Mouse (Mus musculus) heart, adult 2 months (tissue): ENCODE results near the gene Anxa7. TPM values are rescaled to one million over a fixed set of nuclear protein-coding genes. Genes with fewer than 3 reads are reported as not detected.

Experiments used
- DNase-seq, 2 experiments: peaks; one replicate each; pipeline ENCODE4 v3.0.0; 2021
- H3K27ac ChIP-seq: fragments of 200-600 bp; 2 replicates; pipeline ENCODE4 v1.8.1; 2022
- H3K27me3 ChIP-seq: fragments of 200-500 bp; 2 replicates; pipeline ENCODE4 v1.6.1; 2012; ENCODE audit warnings: mild to moderate bottlenecking, low read length, inconsistent platforms, mixed read lengths; ENCODE audit not compliant: control insufficient read depth, insufficient read depth
- H3K36me3 ChIP-seq: fragments of 200-500 bp; 2 replicates; pipeline ENCODE4 v1.6.1; 2012; ENCODE audit warnings: low read length, inconsistent platforms; ENCODE audit not compliant: control insufficient read depth, insufficient read depth
- H3K4me1 ChIP-seq: fragments of 200-500 bp; 2 replicates; pipeline ENCODE4 v1.6.1; 2011; ENCODE audit warnings: low read length; ENCODE audit not compliant: control insufficient read depth, insufficient read depth
- H3K4me3 ChIP-seq: fragments of 200-600 bp; 2 replicates; pipeline ENCODE4 v1.8.1; 2022
- H3K79me2 ChIP-seq: fragments of 200-500 bp; replicated peaks from 2 replicates; pipeline ENCODE4 v1.6.1; 2012; ENCODE audit warnings: mild to moderate bottlenecking, inconsistent platforms, low read length, moderate library complexity, mixed read lengths; ENCODE audit not compliant: control insufficient read depth, insufficient read depth
- H3K9ac ChIP-seq: fragments of 200-500 bp; 2 replicates; pipeline ENCODE4 v1.6.1; 2012; ENCODE audit warnings: low read depth, mild to moderate bottlenecking, control low read depth, inconsistent platforms, low read length, mixed read lengths
- CTCF ChIP-seq: fragments of 200-600 bp; IDR thresholded peaks from 2 replicates; pipeline ENCODE4 v1.8.1; 2022; ENCODE audit warnings: antibody characterized with exemption, mild to moderate bottlenecking, moderate library complexity
- EP300 ChIP-seq: fragments of 200-500 bp; IDR thresholded peaks from 2 replicates; pipeline ENCODE4 v1.6.1; 2011; ENCODE audit warnings: low read depth, low read length, control low read depth; ENCODE audit not compliant: insufficient read depth
- POLR2A ChIP-seq: fragments of 200-500 bp; IDR thresholded peaks from 2 replicates; pipeline ENCODE4 v1.6.1; 2011; ENCODE audit warnings: mild to moderate bottlenecking, low read depth, low read length, control low read depth; ENCODE audit not compliant: insufficient read depth
- WGBS: fragments of 180-500 bp; shearing (Covaris S2); methylation state at CpG from one replicate; pipeline ENCODE4 v1.1.7; 2018; 5-methylcytosine and 5-hydroxymethylcytosine counted together
- intact Hi-C: fragments of 180-260 bp; cut with DNase I; formaldehyde crosslinking; loops from one replicate; pipeline ENCODE4 v1.15.1; 2025
- long read RNA-seq: library from polyadenylated mRNA; stranded (forward); transcript quantifications from one replicate; pipeline ENCODE4 v2.0.0, GENCODE M21; 2021
- polyA plus RNA-seq: library from polyadenylated mRNA; depleted of rRNA; stranded (reverse); fragments of >200 nt; gene quantifications from 2 replicates; pipeline ENCODE4 v1.2.3, GENCODE M21; 2012; rRNA removed
- total RNA-seq, 2 experiments: library from RNA; stranded (reverse); gene quantifications; 2 replicates each; pipeline ENCODE4 v1.2.3; 2021

Anxa7 gene
- 10 to 100 TPM; 49.3 to 55.1 TPM for total RNA-seq
- 55.1 and 76.0 TPM in 2 replicates for polyA plus RNA-seq
- long read RNA-seq, transcript Anxa7-202 (14 exons, 2,904 nt), result major isoform, 35 of 65 reads
- long read RNA-seq, transcript Anxa7-201 (13 exons, 2,851 nt), result minor isoform, 11 of 65 reads
- long read RNA-seq, partial matches to known transcripts, result 9 of 65 reads
- long read RNA-seq, other reads (novel, unspliced or antisense), result 10 of 65 reads

DNA sequence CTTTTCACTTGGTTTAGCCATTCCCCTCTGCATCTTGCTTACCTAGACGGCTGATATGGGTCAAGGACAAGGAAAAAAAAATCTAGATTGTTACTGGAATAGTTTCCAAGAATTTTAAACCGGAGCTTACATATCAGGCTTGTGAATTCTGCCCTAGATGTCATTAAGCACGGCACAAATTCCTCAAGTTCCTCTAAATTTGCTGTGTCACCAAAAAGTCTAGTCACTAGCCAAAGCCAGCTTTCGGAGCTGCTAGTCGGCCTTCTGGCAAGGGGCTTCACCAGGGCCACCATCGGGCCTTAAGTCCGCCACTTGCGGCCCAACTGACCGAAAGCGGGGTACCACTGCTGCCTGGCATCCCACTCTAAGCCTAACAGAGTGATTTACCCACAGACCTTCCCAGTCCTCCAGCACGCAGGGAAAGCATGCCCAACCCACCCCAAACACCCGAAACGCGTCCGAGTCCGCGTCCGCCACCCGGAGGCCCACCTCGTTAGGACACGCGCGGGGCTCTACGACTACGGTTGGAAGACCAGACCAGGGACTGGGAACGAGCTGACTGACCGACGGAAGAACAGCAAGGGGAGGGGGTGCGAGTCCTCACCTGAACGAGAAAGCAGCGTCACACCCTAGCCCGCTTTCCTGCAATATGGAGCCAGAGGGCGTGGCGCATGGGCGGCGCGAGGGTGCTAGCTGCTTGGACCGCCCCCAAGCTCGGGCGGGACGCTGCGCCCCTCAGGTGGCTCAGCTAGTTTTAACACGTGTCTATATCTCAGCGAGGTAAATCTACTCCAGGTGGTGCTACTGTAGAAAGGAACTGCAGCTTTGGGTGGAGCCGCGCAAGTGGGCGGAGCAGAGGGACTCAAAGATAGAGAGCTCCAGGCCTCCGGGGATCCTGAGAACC, at the start of gene Anxa7:
Gene Anxa7 (minus strand): TSS at position 843 of the 904 bp plus-strand sequence.
- TF ChIP-seq POLR2A (peak; percentile 87), CTCF (peak; percentile 16), EP300 (no peak)
- peak within 1 kb of the TSS; percentile 87 for H3K9ac ChIP-seq
- intact Hi-C loops, result loop anchor here (2.0 to 5.0 kb wide), 3 partner anchors 23 to 87 kb away; partner anchors contain the start of genes Mrps16 and Ppp3cb

DNA sequence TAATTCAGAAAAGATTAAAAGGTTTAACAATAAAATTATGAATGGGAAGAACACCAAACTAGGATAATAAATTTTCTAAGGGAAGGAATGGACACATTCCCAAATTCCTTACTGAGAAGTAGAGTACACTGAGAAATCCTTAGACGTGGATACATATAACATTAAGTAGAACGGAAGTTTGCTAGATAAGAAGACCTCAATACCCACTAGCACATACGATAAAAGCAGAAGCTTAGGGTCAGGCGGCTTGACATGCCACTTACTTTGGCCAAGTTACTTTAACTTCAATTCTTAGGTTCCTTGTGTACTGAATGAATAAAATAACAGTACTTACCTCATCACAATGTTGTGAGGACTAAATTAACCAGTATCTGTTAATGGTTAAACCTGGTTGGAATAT, 49.7 kb upstream of the Anxa7 start:
- intact Hi-C loops, result no loop called here
- WGBS, result 74% methylated on average over 4 of the region's 4 CpGs

More for the DNA sequence above, at the start of gene Anxa7:
- Histone ChIP-seq H3K27me3 (no peaks in the 10 kb centered on the region), H3K4me1 (peaks cover 15% of the 10 kb centered on the region), H3K4me3 (peak within 1 kb of the TSS; percentile 81), H3K79me2 (0 out of 2 replicates have a peak, but pooled peaks cover 1% of the 10 kb centered on the region), H3K27ac (peak within 1 kb of the TSS; percentile 91), H3K36me3 (peaks cover 22% of the 10 kb centered on the region)
- peak; percentile 86 to 88 for DNase-seq
- under 1% methylated on average over 48 of the region's 48 CpGs for WGBS

DNA sequence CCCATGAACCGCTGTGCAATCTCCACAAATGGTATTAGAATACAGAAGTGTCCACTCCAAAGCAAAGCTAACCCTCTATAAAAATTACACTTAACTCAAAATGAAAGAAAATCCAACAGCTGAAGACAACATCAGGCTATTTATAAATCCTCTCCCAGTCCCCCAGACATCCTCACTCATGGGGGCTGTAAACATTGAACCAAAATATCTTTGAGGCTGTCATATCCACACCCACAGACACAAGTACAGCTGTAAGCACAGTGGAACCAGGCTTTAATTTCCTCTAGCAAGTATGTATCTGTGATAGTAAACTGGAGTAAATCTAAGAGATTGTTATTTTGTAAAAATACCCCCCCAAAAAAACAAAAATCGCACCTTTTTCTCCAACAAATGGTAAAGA, 40.2 kb upstream of the Anxa7 start:
- intact Hi-C loops, result no loop called here
- Histone ChIP-seq H3K4me1 (no peaks in the 10 kb centered on the region), H3K27ac (no peak overlapping the region), H3K4me3 (no peak overlapping the region), H3K79me2 (no peaks in the 10 kb centered on the region), H3K27me3 (no peaks in the 10 kb centered on the region), H3K9ac (no peak overlapping the region), H3K36me3 (peaks cover 6% of the 10 kb centered on the region)
- DNase-seq, result no peak
- WGBS, result 91% methylated on average over 2 of the region's 2 CpGs
- TF ChIP-seq CTCF, result no peak

More for the DNA sequence above, 49.7 kb upstream of the Anxa7 start:
- no peaks in the 10 kb centered on the region for H3K4me1 ChIP-seq
- DNase-seq, result no peak
- no peaks in the 10 kb centered on the region; the same call in 1 of the 2 replicates for H3K36me3 ChIP-seq
- no peak for TF ChIP-seq CTCF
- no peak for TF ChIP-seq POLR2A
- no peak for TF ChIP-seq EP300
- no peak overlapping the region for H3K4me3 ChIP-seq
- no peaks in the 10 kb centered on the region for H3K27me3 ChIP-seq
- no peaks in the 10 kb centered on the region for H3K79me2 ChIP-seq
- H3K9ac ChIP-seq, result no peak overlapping the region
- H3K27ac ChIP-seq, result no peak overlapping the region

DNA sequence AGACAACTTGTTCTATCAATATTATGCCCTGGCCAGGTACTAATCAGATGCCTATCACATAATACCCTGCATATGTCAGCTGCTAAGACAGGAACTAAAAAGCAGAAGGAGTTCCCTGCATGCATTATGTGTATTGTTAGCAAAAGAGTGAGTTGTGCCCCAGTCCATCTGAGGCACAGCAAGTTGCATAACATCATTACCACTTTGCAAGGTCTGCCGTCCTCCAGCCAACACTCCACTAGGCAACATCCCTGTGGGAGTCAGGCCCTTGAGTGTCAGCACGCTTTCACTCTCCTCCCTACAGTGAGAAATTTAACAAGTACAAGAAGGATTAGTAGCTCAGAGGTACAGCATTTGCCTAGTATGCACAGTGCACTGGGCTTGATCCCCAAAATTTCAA, 28.5 kb upstream of the Anxa7 start:
- DNase-seq, result no peak
- Histone ChIP-seq H3K4me3 (no peak overlapping the region), H3K4me1 (no peaks in the 10 kb centered on the region; the same call in 1 of the 2 replicates), H3K79me2 (no peaks in the 10 kb centered on the region), H3K27me3 (no peaks in the 10 kb centered on the region), H3K9ac (no peak overlapping the region), H3K27ac (no peak overlapping the region), H3K36me3 (no peaks in the 10 kb centered on the region; the same call in none of the 2 replicates)
- intact Hi-C loops, result no loop called here
- TF ChIP-seq POLR2A, result no peak
- 74% methylated on average over 2 of the region's 2 CpGs for WGBS

DNA sequence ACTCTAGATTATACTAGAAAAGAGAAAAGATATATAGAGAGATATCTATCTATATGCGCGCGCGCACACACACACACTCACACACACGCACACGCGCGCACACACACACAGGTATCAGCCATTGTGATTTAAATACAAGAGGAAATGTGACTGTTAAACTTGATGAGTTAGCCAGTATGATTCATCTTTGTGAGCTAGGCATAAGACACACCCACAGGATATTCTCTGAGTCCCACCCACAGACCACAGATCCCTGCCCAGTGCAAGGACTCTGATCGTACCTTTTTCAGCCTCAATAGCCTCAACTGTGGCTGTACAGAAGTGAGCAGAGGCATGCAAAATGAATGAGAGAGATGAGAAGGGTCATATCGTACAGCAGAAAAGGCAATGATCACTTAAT, 23.0 kb upstream of the Anxa7 start:
- intact Hi-C loops, result loop anchor here (2.0 kb wide), 1 partner anchor 24 kb away; no protein-coding TSS in a partner anchor
- Histone ChIP-seq H3K27me3 (no peaks in the 10 kb centered on the region), H3K9ac (no peak overlapping the region), H3K4me3 (no peak overlapping the region), H3K27ac (peak overlapping the region; percentile 26; the same call in 1 of the 2 replicates), H3K36me3 (peaks cover 5% of the 10 kb centered on the region), H3K4me1 (peaks cover 2% of the 10 kb centered on the region), H3K79me2 (no peaks in the 10 kb centered on the region; the same call in 1 of the 2 replicates)
- WGBS, result 71% methylated on average over 10 of the region's 10 CpGs
- TF ChIP-seq POLR2A, result no peak
- no peak for TF ChIP-seq EP300
- TF ChIP-seq CTCF, result no peak
- no peak for DNase-seq

DNA sequence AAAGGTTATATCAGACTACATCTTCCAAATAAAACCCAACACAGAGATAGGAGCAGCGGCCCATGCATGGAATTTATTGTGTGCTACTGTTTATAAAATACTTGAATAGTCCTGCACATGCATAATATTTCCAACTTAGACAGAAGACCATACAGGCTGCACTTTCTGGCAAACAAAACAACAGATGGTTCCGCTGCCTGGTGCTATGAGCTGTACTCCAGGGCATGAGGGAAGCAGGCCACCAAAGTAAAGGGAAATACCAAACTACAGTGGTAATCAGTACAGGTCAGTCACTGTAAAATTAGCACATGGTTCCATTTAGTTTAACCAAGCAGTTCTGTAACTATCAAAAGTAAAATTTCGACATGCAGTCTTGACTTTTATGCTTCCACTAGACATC, 20.0 kb upstream of the Anxa7 start:
- no peak overlapping the region for H3K27ac ChIP-seq
- H3K4me3 ChIP-seq, result no peak overlapping the region
- intact Hi-C loops, result no loop called here
- peaks cover 2% of the 10 kb centered on the region for H3K4me1 ChIP-seq
- DNase-seq, result no peak
- H3K9ac ChIP-seq, result no peak overlapping the region
- peaks cover 5% of the 10 kb centered on the region for H3K36me3 ChIP-seq
- H3K27me3 ChIP-seq, result no peaks in the 10 kb centered on the region
- TF ChIP-seq POLR2A (no peak), CTCF (no peak), EP300 (no peak)
- H3K79me2 ChIP-seq, result no peaks in the 10 kb centered on the region; the same call in 1 of the 2 replicates
- WGBS, result 85% methylated on average over 3 of the region's 3 CpGs
